Mouse (Mus musculus) brain, embryonic 14.5 days (tissue): ENCODE data around the gene Stk39. TPM values are rescaled to one million over a fixed set of nuclear protein-coding genes. Genes with fewer than 3 reads are reported as not detected.

Source experiments
- DNase-seq: peaks from one replicate; pipeline ENCODE4 v3.0.0-alpha.2; 2011; ENCODE audit warnings: low read depth
- CTCF ChIP-seq: fragments of 200-500 bp; IDR thresholded peaks from 2 replicates; pipeline ENCODE4 v1.5.1; 2012; ENCODE audit warnings: inconsistent platforms, mild to moderate bottlenecking, moderate library complexity, borderline replicate concordance; ENCODE audit not compliant: insufficient read depth, insufficient read length; ENCODE audit errors: extremely low read depth
- POLR2A ChIP-seq: fragments of 200-500 bp; IDR thresholded peaks from 2 replicates; pipeline ENCODE4 v1.6.1; 2012; ENCODE audit warnings: mild to moderate bottlenecking, inconsistent platforms, borderline replicate concordance; ENCODE audit not compliant: poor library complexity, insufficient read depth, insufficient read length, severe bottlenecking; ENCODE audit errors: extremely low read depth
- polyA plus RNA-seq: library from polyadenylated mRNA; depleted of rRNA; stranded (reverse); fragments of >200 nt; gene quantifications from 2 replicates; pipeline ENCODE4 v1.2.3, GENCODE M21; 2012

The Stk39 gene
- polyA plus RNA-seq, 1 experiment: 27.7 TPM

- DNase-seq: peak; percentile 69
- TF ChIP-seq POLR2A: no peak
- TF ChIP-seq CTCF: no peak
Observed at GRCm38 (mm10) chr2:68367944-68368343, 104.1 kb downstream of the Stk39 start.

- DNase-seq: peak; percentile 84
Observed at GRCm38 (mm10) chr2:68366897-68367193, 105.2 kb downstream of the Stk39 start.

GRCm38 (mm10) chr2:68366091-68366896 lies 105.8 kb downstream of the Stk39 start:
- peak; percentile 70 for DNase-seq
- TF ChIP-seq CTCF (no peak), POLR2A (no peak)

More at GRCm38 (mm10) chr2:68366897-68367193, 105.2 kb downstream of the Stk39 start:
- TF ChIP-seq CTCF (no peak), POLR2A (no peak)

GRCm38 (mm10) chr2:68365504-68365903 lies 106.6 kb downstream of the Stk39 start:
- DNase-seq: peak; percentile 42
- no peak for TF ChIP-seq POLR2A

- TF ChIP-seq POLR2A (no peak), CTCF (peak; percentile 74; the same call in 1 of the 2 replicates)
- DNase-seq: peak; percentile 83
Observed at GRCm38 (mm10) chr2:68364181-68364900, 107.7 kb downstream of the Stk39 start.

GRCm38 (mm10) chr2:68363159-68363558 lies 108.9 kb downstream of the Stk39 start:
- DNase-seq: no peak

GRCm38 (mm10) chr2:68361701-68362100 lies 110.4 kb downstream of the Stk39 start:
- TF ChIP-seq CTCF: no peak
- no peak for TF ChIP-seq POLR2A

More at GRCm38 (mm10) chr2:68363159-68363558, 108.9 kb downstream of the Stk39 start:
- TF ChIP-seq CTCF (no peak), POLR2A (no peak)

GRCm38 (mm10) chr2:68350621-68351020 lies 121.4 kb downstream of the Stk39 start:
- TF ChIP-seq CTCF (peak; percentile 80), POLR2A (no peak)

More at GRCm38 (mm10) chr2:68361701-68362100, 110.4 kb downstream of the Stk39 start:
- no peak for DNase-seq

GRCm38 (mm10) chr2:68349593-68350383 lies 122.3 kb downstream of the Stk39 start:
- DNase-seq: peak; percentile 93
- TF ChIP-seq CTCF (peak; percentile 81), POLR2A (no peak)

More at GRCm38 (mm10) chr2:68350621-68351020, 121.4 kb downstream of the Stk39 start:
- peak; percentile 88 for DNase-seq

GRCm38 (mm10) chr2:68348966-68349365 lies 123.1 kb downstream of the Stk39 start:
- DNase-seq: peak; percentile 71
- TF ChIP-seq CTCF: no peak
- TF ChIP-seq POLR2A: no peak

- TF ChIP-seq CTCF (no peak), POLR2A (no peak)
- peak; percentile 86 for DNase-seq
Observed at GRCm38 (mm10) chr2:68346606-68347237, 125.3 kb downstream of the Stk39 start.

- TF ChIP-seq POLR2A (no peak), CTCF (no peak)
- DNase-seq: no peak
Observed at GRCm38 (mm10) chr2:68345269-68345668, 126.8 kb downstream of the Stk39 start.
